Comparison of ENCODE assay signal across 20 mouse cellular contexts in the genomic region with DNA sequence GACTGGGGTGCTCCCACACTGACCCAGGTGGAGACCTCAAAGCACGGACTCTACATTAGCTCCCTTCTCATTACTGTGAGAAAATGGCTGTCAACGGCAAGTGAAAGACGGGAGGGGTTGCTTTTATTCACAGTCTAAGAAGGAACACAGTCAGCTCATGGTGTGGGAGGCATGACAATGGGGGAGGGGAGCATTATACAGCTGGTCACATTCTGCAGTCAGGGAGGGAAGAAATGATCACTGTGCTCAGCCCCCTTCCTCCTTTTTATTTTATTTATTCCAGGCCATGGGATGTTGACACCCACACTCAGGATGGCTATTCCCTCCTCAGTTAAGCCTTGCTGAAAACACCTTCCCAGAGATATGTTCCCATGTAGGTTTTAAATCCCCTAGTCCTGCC.
"Had no signal": no experiment of that assay in that cellular context is flagged by ENCODE, and none has a peak within 500 bp of the region (broad histone marks: within the 10 kb centered on the region; RNA-seq: fewer than 3 reads in every experiment).

No protein-coding gene starts in this region.

- H3K27ac ChIP-seq: kidney, embryonic 15.5 days; limb, embryonic 12.5 days; limb, embryonic 15.5 days; liver, embryonic 14.5 days; macrophage; midbrain, embryonic 12.5 days; midbrain, embryonic 15.5 days; neural tube, embryonic 12.5 days; neural tube, embryonic 15.5 days; stomach, embryonic 15.5 days had no signal

- H3K4me3 ChIP-seq: kidney, embryonic 15.5 days; limb, embryonic 12.5 days; limb, embryonic 15.5 days; midbrain, embryonic 12.5 days; midbrain, embryonic 15.5 days; neural tube, embryonic 12.5 days; neural tube, embryonic 15.5 days; stomach, embryonic 15.5 days had no signal

- H3K27me3 ChIP-seq: kidney, embryonic 15.5 days; limb, embryonic 12.5 days; limb, embryonic 15.5 days; midbrain, embryonic 12.5 days; midbrain, embryonic 15.5 days; neural tube, embryonic 12.5 days; neural tube, embryonic 15.5 days; stomach, embryonic 15.5 days had no signal

- DNase-seq: kidney, adult 18-20 months; kidney, postnatal 10 days; kidney, postnatal 36 days; layer of hippocampus, postnatal 36 days; left cerebral cortex, postnatal 4 days; liver, postnatal 0 days; lung, embryonic 14.5 days; retina, postnatal 1 day; spleen, adult 18-20 months; thymus, postnatal 25 days had no signal

- H3K4me1 ChIP-seq: limb, embryonic 12.5 days; midbrain, embryonic 15.5 days; neural tube, embryonic 12.5 days; neural tube, embryonic 15.5 days; stomach, embryonic 15.5 days had no signal

- H3K36me3 ChIP-seq: kidney, embryonic 15.5 days; limb, embryonic 12.5 days; limb, embryonic 15.5 days; midbrain, embryonic 12.5 days; midbrain, embryonic 15.5 days; neural tube, embryonic 12.5 days; neural tube, embryonic 15.5 days; stomach, embryonic 15.5 days had no signal

- H3K9me3 ChIP-seq: kidney, embryonic 15.5 days; limb, embryonic 12.5 days; limb, embryonic 15.5 days; midbrain, embryonic 12.5 days; midbrain, embryonic 15.5 days; neural tube, embryonic 12.5 days; neural tube, embryonic 15.5 days; stomach, embryonic 15.5 days had no signal
